Mouse (Mus musculus) liver, embryonic 14.5 days (tissue): Measurements from ENCODE around the gene Adsl.

ENCODE experiments used
- CTCF ChIP-seq: IDR thresholded peaks from 2 replicates; pipeline ENCODE4 v1.5.1; 2016; ENCODE audit warnings: antibody characterized with exemption, low read depth, control low read depth
- EP300 ChIP-seq: IDR thresholded peaks from 2 replicates; pipeline ENCODE4 v1.6.1; 2016; ENCODE audit warnings: antibody characterized with exemption, low read depth

DNA sequence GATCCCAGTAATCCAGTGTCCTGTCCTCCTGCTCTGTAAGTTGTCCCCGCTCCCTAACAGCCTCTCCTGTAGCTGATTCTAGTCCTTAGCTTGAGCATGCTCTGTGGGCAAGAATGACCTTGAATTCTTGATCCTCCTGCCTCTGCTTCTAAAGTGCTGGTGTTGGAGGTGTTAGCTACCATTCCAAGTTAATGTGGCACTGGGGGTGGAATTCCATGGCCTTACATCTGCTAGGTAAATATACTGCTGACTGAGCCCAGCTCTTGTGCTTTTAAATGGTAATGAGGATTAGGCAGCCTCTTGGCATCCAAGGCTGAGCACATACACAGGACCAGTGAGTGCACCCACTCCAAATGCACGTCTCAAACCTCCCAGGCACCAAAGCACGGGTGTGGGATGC is 6.6 kb downstream of the Adsl start:
- TF ChIP-seq CTCF (no peak), EP300 (no peak)
